Mouse (Mus musculus): ENCODE results near the gene Glb1. TPM values are rescaled to one million over a fixed set of nuclear protein-coding genes. Genes with fewer than 3 reads are reported as not detected.

The Glb1 gene
- polyA plus RNA-seq, 1 experiment from 2014 or later, result 77.9 TPM

DNA sequence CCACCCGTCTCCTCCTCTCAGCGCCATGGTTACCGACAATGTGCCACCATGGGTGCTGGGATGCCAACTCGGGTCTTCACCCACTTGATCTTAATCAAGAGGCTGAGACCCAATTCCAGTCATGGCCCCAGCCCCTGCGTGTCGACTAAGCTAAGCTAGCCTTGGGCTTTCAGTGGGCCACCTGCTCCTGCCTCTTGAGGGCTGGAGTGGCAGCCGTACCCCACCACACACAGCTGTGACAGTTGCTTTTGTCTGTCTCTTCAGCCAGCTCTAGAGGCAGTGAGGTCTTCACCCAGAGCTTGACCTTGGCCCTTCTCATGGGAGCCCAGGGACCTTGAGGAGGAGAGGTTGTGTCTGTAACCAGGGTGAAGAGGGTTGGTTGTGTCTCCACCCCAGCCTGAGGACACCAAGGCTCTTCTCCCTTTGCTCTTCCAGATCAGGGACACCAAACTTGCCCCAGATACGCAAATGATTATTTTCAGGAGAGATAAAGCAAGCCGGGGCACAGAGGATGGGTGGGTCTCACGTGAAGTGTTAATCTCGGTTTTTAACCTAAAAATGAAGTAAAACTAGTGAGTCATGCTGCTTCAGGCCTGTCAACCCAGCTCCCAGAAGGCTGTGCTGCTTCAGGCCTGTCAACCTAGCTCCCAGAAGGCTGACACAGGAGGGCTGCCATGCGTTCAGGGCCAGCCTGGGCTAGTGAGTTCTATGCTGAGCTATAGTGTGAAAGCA is 27.4 kb downstream of the Glb1 start:
- Histone ChIP-seq H3K4me3 (replicated peaks; ENCODE audit: low read depth, low read length) (no peak overlapping the region), H3K4me1 (replicated peaks; ENCODE audit: insufficient read depth, low read length) (no peaks in the 10 kb centered on the region), H3K36me3 (ENCODE audit: insufficient read depth, low read length) (peaks cover 14% of the 10 kb centered on the region; the same call in 1 of the 2 replicates), H3K9me3 (replicated peaks; ENCODE audit: low read length) (no peaks in the 10 kb centered on the region), H3K4me2 (ENCODE audit: low read length) (no peak overlapping the region), H3K27ac (no peak overlapping the region), H3K27me3 (ENCODE audit: insufficient read depth, low read length) (no peaks in the 10 kb centered on the region), H3K9ac (ENCODE audit: low read depth, low read length) (no peak overlapping the region)
- DNase-seq (ENCODE audit: low spot score) (no peak), ATAC-seq (replicated peaks; ENCODE audit: low FRiP score, low read depth) (no peak)
- no peak for TF ChIP-seq CTCF (IDR thresholded peaks at IDR 0.05; ENCODE audit: low read depth)
- 91% methylated on average over 12 of the region's 12 CpGs for WGBS

DNA sequence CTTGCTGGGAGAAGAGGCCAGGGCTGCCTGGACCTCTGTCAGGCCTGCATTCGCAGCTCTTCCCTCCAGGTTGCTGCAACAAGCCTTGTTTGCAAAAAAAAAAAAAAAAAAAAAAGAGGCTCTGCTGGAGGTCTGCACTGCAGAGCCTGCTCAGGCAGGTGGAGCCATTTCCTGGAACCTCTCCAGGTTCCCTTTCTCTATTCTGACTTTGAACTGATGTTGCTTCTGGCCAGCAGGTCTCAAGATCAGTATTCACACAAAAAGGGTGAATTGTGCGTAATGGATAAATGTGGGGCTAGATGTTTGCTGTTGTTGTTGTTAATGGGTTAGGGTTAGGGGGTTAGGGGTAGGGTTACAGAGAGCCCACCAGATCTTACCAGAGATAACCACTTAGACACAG is 34.8 kb downstream of the Glb1 start:
- TF ChIP-seq CTCF (IDR thresholded peaks at IDR 0.05; ENCODE audit: low read depth), result no peak
- ATAC-seq (replicated peaks; ENCODE audit: low FRiP score, low read depth) (no peak), DNase-seq (ENCODE audit: low spot score) (no peak)
- Histone ChIP-seq H3K4me2 (ENCODE audit: low read length) (no peak overlapping the region), H3K36me3 (ENCODE audit: insufficient read depth, low read length) (peaks cover 17% of the 10 kb centered on the region), H3K4me1 (replicated peaks; ENCODE audit: insufficient read depth, low read length) (no peaks in the 10 kb centered on the region), H3K9me3 (replicated peaks; ENCODE audit: low read length) (no peaks in the 10 kb centered on the region), H3K9ac (ENCODE audit: low read depth, low read length) (no peak overlapping the region), H3K4me3 (replicated peaks; ENCODE audit: low read depth, low read length) (no peak overlapping the region), H3K27me3 (ENCODE audit: insufficient read depth, low read length) (no peaks in the 10 kb centered on the region), H3K27ac (no peak overlapping the region)
- WGBS, result 80% methylated on average over 2 of the region's 2 CpGs

- WGBS, result 83% methylated on average over 10 of the region's 10 CpGs
- ATAC-seq (replicated peaks; ENCODE audit: low FRiP score, low read depth), result no peak
- Histone ChIP-seq H3K4me1 (replicated peaks; ENCODE audit: insufficient read depth, low read length) (no peaks in the 10 kb centered on the region), H3K9me3 (replicated peaks; ENCODE audit: low read length) (no peaks in the 10 kb centered on the region), H3K9ac (ENCODE audit: low read depth, low read length) (no peak overlapping the region), H3K4me3 (replicated peaks; ENCODE audit: low read depth, low read length) (no peak overlapping the region), H3K27ac (no peak overlapping the region), H3K4me2 (ENCODE audit: low read length) (no peak overlapping the region), H3K36me3 (ENCODE audit: insufficient read depth, low read length) (peaks cover 15% of the 10 kb centered on the region), H3K27me3 (ENCODE audit: insufficient read depth, low read length) (no peaks in the 10 kb centered on the region)
- no peak for TF ChIP-seq CTCF (IDR thresholded peaks at IDR 0.05; ENCODE audit: low read depth)
- no peak for DNase-seq (ENCODE audit: low spot score)
Measured at GRCm38 (mm10) chr9:114440548-114440947, 39.7 kb downstream of the Glb1 start.

- no peaks in the 10 kb centered on the region for H3K9me3 ChIP-seq (replicated peaks; ENCODE audit: low read length)
- DNase-seq (ENCODE audit: low spot score), result no peak
- no peak overlapping the region for H3K4me2 ChIP-seq (ENCODE audit: low read length)
- no peak overlapping the region for H3K4me3 ChIP-seq (replicated peaks; ENCODE audit: low read depth, low read length)
- WGBS, result 91% methylated on average over 9 of the region's 9 CpGs
- peaks cover 12% of the 10 kb centered on the region; the same call in 1 of the 2 replicates for H3K36me3 ChIP-seq (ENCODE audit: insufficient read depth, low read length)
- H3K4me1 ChIP-seq (replicated peaks; ENCODE audit: insufficient read depth, low read length), result no peaks in the 10 kb centered on the region
- no peak overlapping the region for H3K9ac ChIP-seq (ENCODE audit: low read depth, low read length)
- ATAC-seq (replicated peaks; ENCODE audit: low FRiP score, low read depth), result no peak
- H3K27ac ChIP-seq, result no peak overlapping the region
- no peaks in the 10 kb centered on the region for H3K27me3 ChIP-seq (ENCODE audit: insufficient read depth, low read length)
- no peak for TF ChIP-seq CTCF (IDR thresholded peaks at IDR 0.05; ENCODE audit: low read depth)
Measured at GRCm38 (mm10) chr9:114442225-114442624, 41.3 kb downstream of the Glb1 start.

- Histone ChIP-seq H3K9me3 (replicated peaks; ENCODE audit: low read length) (no peaks in the 10 kb centered on the region), H3K9ac (ENCODE audit: low read depth, low read length) (no peak overlapping the region), H3K27ac (no peak overlapping the region), H3K27me3 (ENCODE audit: insufficient read depth, low read length) (no peaks in the 10 kb centered on the region), H3K36me3 (ENCODE audit: insufficient read depth, low read length) (peaks cover 9% of the 10 kb centered on the region; the same call in 1 of the 2 replicates), H3K4me2 (ENCODE audit: low read length) (no peak overlapping the region), H3K4me1 (replicated peaks; ENCODE audit: insufficient read depth, low read length) (no peaks in the 10 kb centered on the region), H3K4me3 (replicated peaks; ENCODE audit: low read depth, low read length) (no peak overlapping the region)
- ATAC-seq (replicated peaks; ENCODE audit: low FRiP score, low read depth), result no peak
- WGBS, result 79% methylated on average over 9 of the region's 9 CpGs
- no peak for TF ChIP-seq CTCF (IDR thresholded peaks at IDR 0.05; ENCODE audit: low read depth)
- no peak for DNase-seq (ENCODE audit: low spot score)
Measured at GRCm38 (mm10) chr9:114442893-114443292, 42.0 kb downstream of the Glb1 start.

GRCm38 (mm10) chr9:114443351-114443750 is 42.5 kb downstream of the Glb1 start:
- 87% methylated on average over 8 of the region's 8 CpGs for WGBS
- H3K27me3 ChIP-seq (ENCODE audit: insufficient read depth, low read length), result no peaks in the 10 kb centered on the region

More at GRCm38 (mm10) chr9:114443351-114443750, 42.5 kb downstream of the Glb1 start:
- no peak overlapping the region for H3K4me2 ChIP-seq (ENCODE audit: low read length)
- H3K4me1 ChIP-seq (replicated peaks; ENCODE audit: insufficient read depth, low read length), result no peaks in the 10 kb centered on the region
- no peak for DNase-seq (ENCODE audit: low spot score)
- no peaks in the 10 kb centered on the region for H3K9me3 ChIP-seq (replicated peaks; ENCODE audit: low read length)
- no peak for TF ChIP-seq CTCF (IDR thresholded peaks at IDR 0.05; ENCODE audit: low read depth)
- peaks cover 9% of the 10 kb centered on the region; the same call in 1 of the 2 replicates for H3K36me3 ChIP-seq (ENCODE audit: insufficient read depth, low read length)
- H3K9ac ChIP-seq (ENCODE audit: low read depth, low read length), result no peak overlapping the region
- no peak for ATAC-seq (replicated peaks; ENCODE audit: low FRiP score, low read depth)
- H3K4me3 ChIP-seq (replicated peaks; ENCODE audit: low read depth, low read length), result no peak overlapping the region
- H3K27ac ChIP-seq, result no peak overlapping the region

Data from kidney, postnatal 0 days (tissue).